Mouse (Mus musculus) neutrophil, adult 5-6 weeks (primary cell): ENCODE measurements around the gene Sh2d7. TPM values are rescaled to one million over a fixed set of nuclear protein-coding genes. Genes with fewer than 3 reads are reported as not detected.

Source experiments
- ATAC-seq: fragments of 151-379, 151-347 bp; 2 replicates; pipeline ENCODE4 v1.8.0; 2017; ENCODE audit warnings: mild to moderate bottlenecking, moderate TSS enrichment; ENCODE audit not compliant: insufficient number of reproducible peaks, poor library complexity, low FRiP score, severe bottlenecking; ENCODE audit errors: extremely low read depth
- total RNA-seq: library from RNA; stranded (forward); fragments of 200-1000 nt; gene quantifications from 2 replicates; pipeline ENCODE4 v1.2.3, GENCODE M21; 2017

Gene Sh2d7
- total RNA-seq = not detected in 2 replicates

DNA sequence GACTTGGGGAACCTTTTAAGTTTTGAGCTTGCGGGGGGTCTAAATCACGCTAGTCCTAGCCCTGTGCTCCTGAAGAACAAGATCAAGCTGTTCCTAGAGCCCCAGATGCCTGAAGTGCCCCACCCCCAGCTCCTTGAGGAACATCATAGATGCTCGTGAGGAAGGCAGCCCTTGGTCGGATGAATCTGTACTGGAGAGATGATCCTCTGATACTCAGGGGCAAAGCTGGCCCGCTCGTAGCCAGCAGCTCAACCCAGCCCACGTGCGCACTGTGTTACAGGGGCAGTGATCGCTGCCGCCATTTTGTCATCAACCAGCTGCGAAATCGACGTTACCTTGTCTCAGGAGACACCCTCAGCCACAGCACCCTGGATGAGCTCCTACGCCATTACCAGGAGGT, at the start of gene Sh2d7:
Gene Sh2d7 (plus strand): TSS at position 301 of the 400 bp plus-strand sequence.
- ATAC-seq = no peak

DNA sequence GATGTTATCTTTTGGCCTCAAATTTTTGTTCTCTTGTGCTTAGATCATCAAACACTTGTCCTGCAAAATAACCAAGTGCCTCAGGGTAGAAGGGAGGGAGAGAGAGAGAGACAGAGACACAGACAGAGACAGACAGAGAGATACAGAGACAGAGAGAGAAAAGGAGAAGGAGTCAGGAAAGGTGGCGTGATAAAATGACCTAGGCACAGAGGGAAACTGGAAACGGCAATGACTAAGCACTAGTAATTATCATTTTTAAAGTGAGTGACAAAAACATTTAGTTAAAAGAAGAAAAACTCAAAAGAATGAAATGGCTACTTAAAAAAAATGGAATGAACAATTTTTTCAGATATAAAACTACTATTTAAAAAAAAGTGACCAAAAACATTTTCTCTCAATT, 49.2 kb upstream of the Sh2d7 start:
- ATAC-seq = no peak

DNA sequence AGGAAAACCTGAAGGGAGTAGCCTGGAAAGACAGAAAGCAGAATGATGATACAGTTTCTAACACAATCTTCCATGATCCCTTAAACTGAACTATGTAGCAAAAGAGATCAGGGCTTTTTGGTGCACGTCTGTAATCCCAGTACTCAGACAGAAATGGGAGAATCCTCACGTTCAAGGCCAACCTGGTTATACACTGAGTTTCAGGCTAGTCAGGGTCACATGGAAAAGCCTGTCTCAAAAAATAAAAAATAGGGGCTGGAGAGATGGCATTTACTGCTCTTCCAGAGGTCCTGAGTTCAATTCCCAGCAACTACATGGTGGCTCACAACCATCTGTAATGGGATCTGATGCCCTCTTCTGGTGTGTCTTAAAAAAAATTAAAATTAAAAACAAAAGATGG, 48.4 kb upstream of the Sh2d7 start:
- no peak for ATAC-seq

DNA sequence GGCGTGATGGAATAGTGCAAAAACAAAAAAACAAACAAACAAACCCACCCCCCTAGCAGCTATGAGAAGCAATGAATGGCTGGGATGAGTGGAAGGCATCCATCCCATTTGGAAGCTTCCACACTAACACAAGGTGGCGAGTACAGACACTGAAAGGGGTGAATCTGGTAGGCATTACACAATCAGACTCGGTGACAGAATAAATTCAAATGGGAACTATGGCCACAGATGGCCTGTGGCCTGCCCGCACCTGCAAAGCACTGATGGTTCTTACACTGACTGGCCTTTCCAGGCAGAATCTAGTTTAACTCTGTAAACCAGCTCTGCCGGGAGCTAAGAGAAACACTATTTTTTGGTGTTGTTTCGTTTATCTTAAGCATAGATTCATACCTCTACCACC, 39.5 kb upstream of the Sh2d7 start:
- no peak for ATAC-seq

DNA sequence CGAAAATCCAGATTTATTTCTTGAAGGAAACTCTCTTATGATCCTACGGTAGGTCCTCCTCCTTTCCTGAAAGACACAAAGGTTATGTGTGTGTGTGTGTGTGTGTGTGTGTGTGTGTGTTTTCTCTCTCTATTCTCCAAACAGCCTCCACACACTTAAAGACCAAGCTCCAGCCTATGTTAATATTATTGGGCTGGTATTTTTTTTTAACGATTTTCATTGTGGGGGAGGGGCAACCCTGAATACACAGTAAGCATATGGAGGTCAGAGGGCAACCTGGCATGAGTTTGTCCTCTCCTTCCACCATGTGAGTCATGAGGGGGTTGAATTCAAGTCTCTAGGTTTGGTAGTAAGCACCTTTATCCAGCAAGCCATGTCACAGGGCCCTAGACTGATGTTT, 39.0 kb upstream of the Sh2d7 start:
- ATAC-seq = no peak

DNA sequence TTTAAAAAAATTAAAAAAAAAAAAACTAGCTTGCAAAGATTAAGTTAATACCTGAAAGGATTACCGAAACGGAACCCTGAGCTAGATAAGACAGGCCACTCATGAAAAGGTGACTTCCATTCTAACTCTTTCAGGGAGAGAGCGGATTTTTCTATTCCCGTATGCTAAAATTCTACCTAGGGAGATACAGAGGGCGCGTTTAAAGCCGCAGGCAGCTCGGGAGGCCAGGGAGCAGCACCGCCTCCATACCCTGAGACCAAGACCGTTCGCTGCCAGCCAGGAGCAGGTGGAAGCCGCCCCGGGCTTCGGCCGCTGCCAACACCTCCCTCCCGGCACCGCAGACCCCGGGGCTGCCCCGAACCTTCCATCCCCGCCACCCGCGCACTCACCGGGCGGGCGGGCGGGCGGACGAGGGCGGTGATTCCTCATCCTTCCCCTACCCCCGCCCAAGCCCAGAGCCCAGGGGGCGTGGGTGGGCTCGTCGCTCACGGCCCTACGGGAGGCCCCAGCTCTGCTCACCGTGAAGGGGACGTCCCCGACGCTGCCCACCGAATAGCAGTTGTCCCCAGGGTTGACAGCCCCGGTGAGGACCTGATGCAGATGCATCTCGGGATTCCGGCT, 37.8 kb upstream of the Sh2d7 start:
- no peak for ATAC-seq

DNA sequence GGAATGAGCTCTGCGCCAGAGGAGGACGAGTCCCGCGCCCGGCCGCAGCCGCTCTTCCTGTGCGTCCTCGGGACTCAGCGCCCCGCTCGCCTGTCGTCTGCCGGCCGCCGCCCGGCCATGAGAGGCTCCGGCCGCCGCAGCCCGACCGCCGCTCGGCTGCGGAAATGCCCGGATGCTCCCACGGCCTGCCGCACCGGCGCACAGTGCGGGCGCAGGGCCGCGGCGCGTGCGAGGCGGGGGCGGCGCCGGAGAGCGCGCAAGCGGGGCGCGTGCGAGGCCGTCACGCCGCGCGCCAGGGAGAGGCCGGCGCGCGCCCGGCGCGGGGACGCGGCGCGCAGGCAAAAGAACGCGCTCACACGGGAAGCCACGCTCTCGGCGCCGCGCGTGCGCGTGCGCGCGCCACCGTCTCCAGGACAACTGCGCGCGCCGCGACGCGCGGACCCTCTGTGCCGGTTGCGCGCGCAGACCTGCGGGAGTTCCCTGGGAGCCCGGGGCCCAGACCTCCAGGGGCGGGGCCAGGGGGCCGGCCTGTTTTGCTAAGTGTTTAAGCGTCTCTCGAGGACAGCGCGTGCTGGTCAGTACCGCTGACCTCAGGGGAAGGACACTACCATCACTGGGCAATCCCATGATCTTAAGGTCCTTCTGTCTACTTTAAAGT, 37.2 kb upstream of the Sh2d7 start, which contains the start of gene Dmxl2:
Gene Dmxl2 (minus strand): TSS at position 174 of the 658 bp plus-strand sequence.
- ATAC-seq = peak; percentile 75

DNA sequence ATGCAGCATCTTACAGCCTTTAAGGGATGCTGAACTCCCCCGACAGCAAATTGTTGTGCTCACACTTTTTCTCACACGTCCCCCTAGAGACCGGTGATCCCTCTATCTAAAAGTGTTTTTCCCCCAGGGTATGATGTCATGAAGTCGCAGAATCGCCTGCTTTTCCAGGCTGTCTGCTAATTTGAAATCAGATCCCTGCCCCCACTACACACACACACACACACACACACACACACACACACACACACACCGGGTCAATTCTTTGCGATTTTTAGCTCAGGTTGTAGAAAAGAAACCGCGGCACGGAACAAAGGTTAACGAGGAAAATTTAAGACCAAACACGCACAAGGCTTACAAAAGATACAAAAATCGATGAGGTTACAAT, 36.7 kb upstream of the Sh2d7 start:
- no peak for ATAC-seq

DNA sequence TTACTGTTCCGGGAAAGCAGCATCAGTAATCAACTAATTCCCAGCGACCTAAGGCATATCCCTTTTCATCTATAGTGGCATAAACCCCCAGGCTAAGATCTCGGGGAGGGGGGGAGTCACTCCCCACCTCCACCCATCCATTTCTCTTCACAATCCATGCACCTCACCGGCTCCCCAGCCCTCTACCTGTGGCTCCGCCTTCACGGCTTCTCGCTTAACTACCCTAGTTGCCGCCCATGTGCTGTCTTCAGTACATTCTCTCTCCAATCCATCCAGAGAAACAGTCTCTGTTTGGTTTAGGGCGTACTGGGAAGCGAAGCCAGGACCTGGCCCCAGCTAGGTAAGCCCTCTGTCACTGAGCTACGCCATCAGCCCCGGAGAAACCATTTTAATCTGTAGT, 35.9 kb upstream of the Sh2d7 start:
- no peak for ATAC-seq

DNA sequence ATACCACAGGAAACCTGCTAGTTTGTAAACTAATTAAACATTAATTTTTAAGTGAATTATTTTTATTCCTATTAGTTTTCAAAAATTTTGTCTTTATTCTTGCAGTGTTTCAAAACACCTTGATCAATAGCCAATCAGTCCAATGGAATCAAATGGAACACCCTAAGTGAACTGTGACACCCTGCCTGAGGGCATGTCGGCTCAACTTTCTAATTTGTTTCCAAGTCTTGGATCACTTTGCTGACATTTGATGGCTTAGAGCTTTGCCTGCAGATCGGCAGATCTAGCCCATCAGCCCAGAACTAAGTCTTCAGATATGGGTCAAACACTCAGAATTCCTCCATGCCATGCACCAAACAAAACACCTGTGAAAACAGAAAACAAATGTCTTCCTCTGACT, 22.8 kb upstream of the Sh2d7 start:
- ATAC-seq = no peak

DNA sequence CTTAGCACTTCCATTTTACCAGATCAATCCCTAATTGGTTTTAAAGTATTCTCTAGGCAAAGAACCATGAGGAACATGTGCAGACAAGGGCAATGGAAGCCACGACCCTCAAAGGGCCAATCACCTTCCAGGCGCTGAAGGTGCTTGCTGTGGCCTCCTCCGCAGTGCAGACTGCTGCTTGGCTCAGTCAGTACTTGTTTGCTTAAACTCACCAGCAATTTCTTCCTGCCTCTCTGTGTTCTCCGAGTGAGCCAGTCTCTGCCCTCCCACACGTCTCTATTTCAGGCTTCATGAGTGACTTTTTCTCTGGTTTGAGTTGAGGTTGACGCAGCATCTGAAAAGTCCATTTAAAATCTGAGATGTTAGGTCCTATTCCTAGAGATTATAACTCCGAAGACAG, 19.9 kb upstream of the Sh2d7 start:
- no peak for ATAC-seq

DNA sequence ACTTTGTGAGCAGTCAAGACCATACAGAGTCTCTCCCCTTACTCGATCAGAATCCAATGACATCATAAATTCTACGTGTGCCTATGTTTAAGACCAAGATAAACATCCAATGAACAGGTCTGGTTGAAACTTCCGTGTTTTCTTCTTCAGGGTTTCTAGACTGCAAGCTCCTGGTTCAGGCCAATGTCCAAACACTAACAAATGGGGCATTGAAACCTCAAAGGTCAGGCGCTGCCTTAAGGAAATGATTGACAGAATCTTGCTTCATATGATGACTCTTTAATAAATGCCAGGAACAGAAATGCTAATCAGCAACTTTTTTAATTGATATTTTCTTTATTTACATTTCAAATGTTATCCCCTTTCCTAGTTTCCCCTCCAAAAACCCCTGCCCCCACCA, 18.5 kb upstream of the Sh2d7 start:
- ATAC-seq = no peak

DNA sequence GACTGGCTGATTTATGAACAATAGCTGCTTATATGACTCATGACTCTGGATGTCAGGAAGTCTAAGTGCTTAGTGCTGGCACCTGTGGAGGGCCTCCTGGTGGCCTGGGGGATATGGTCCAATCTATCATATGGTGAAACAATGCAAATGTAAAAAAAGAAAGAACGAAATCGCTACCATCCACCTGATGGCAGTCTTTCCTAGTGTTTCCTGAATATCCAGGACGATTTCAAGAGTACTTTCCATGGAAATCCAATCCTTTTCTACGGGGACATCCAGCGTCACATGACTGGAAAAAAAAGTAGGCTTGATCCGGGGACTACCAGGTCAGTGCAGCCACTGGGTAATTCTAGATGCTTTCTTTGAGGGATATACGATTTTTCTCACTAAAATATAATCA, 11.1 kb upstream of the Sh2d7 start:
- ATAC-seq = no peak

DNA sequence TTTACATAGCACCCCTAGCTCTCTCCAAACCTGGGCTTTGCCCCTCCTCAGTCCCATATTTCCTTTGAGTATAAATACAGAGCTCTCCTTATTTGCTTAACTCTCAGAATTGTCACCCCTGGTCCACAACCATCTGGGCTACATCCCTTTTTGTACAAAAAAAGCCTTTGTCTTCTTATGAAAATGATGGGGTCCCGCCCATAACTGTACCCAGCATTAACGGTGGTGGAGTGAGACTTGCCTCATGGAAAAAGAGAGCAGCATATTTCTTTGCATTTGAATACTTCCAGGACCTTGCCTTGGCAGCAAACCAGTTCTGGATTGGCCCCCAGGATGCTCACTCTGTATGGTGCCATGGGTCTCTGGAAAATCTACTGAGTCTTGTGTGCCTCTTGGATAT, 8.8 kb upstream of the Sh2d7 start:
- ATAC-seq = no peak

DNA sequence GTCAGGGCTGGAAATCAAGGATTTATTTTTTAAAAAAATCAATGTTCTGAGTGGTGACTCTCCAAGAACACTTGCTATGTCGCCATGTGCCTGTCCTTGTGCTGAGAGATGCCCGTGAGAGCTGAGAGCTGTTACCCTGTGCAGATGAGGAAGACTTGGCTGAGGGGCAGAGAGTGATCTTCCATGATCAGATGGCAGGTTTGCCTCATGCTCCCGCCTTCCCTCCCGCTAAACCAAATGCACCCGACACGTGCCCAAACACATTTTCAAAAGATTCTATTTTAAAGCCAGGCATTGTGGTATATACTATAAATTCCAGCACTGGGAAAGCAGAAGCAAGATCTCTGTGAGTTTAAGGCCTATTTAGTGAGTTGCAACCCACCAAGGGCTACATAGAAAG, 7.9 kb upstream of the Sh2d7 start:
- no peak for ATAC-seq

DNA sequence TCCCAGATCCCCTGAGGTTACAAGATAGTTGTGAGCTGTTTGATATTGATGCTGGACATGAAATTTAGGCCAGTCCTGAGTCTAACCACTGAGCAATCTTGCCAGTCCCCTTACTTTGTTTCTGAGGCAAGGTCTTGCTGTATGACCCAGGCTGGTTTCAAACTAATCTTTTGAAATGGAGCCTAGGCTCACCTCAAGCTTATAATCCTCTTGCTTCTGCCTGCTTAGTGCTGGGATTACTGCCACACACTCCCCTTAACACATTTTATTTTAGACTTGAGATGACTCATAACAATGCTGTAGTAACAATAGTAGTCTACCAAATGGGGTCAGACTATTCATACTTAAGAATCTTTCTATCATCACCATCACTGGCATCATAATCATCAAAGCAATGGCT, 7.4 kb upstream of the Sh2d7 start:
- no peak for ATAC-seq

DNA sequence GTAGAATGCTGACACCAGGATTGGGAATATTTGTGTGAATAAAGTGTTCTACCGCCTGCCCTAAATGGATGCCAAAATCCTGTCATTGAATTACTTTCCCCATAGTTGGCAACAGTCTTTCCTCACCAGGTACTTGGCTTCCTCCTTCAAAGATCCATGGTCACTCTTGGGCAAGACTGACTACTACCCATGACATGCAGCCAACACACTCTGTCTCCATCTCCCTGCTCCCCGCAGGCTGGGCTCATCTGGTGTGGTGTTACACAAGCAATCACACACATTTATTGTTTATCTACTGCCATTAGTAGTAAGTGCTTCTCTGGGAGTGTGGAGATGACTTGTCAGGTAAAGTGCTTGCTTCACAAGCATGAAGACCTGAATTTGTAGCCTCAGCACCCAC, 5.9 kb upstream of the Sh2d7 start:
- ATAC-seq = peak; percentile 13; the same call in 1 of the 2 replicates

DNA sequence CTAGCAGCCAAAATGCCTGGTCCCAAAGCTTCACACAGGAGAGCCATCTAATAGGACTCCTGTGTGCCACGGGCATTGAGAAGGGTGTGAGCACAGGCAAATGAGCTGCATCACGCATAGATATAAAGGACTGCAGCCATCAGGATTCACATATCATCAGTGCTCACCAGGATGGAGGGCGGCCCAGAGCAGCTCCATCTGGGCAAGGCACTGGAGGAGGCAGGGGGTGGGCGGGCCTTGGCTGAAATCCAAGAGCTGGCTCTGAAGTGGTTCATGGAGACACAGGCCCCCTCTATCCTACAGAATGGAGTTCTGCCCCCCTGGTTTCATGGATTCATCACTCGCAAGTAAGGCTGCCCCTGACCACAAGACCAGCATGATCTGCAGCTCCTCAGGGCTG, 4.8 kb upstream of the Sh2d7 start:
- no peak for ATAC-seq

DNA sequence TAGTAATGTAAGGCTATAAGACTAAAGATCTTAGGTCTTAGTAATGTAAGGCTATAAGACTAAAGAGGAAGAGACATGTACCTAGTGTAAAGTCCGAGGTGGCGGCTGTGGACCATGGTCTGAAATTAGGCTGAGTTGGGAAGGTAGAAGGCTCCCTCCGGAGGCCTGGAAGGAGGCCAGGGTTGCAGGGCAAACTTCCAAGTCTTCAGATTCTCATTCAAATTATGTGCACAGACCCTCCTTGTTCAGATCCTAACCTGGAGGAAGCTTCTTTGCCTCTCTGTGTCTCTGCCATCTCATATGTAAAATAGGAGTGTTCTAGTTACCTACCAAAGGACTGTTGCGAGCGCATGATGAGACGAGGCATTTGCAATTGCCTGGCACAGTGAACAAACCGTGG, 2.5 kb upstream of the Sh2d7 start:
- ATAC-seq = no peak

DNA sequence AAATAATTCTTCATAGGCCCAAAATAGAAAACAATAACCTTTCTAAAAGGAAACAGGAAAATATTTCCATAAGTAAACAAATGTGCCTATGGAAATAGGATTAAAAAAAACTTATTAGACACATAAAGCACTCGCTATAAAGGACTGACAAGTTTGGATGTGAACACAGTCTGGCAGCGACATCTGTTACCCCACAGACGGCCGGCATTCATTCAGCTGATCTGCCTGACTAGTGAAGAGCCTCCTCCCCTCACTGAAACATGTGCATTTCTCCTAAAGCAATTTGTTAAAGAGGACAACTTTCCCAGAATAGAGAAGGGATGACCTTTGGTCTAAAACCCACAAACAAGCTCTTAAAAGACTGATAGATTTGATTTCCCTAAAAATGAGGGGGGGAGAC, 1.8 kb upstream of the Sh2d7 start:
- no peak for ATAC-seq

DNA sequence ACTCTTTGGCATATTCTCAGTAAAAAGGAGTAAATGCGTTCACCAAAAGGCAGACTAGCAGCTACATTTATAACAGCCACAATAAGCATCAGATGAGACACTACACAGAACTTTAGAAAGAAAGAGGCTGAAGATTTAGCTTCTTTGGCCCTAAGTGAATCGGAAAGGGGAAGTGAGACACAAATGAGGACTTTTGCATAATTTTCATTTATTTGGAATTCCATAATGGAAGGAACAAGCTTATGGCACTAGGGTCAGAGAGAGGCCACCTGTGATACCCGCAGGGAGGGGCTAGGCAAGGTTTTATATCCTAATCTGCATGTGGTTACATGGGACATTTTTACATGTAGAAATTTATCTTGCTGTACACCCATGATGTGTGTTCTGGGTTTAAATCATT, 1.3 kb upstream of the Sh2d7 start:
- ATAC-seq = no peak
